Mouse (Mus musculus) retina, postnatal 1 day (tissue): ENCODE measurements around the gene Spink4.

Source experiments
- DNase-seq: peaks from one replicate; pipeline ENCODE4 v3.0.0-alpha.2; 2012

Gene Spink4

GRCm38 (mm10) chr4:40919785-40920184, at the start of gene Spink4:
TSS of gene Spink4 (plus strand) at chr4:40920052.
- DNase-seq: no peak

GRCm38 (mm10) chr4:40870206-40870605, 49.6 kb upstream of the Spink4 start:
- DNase-seq: no peak

DNA sequence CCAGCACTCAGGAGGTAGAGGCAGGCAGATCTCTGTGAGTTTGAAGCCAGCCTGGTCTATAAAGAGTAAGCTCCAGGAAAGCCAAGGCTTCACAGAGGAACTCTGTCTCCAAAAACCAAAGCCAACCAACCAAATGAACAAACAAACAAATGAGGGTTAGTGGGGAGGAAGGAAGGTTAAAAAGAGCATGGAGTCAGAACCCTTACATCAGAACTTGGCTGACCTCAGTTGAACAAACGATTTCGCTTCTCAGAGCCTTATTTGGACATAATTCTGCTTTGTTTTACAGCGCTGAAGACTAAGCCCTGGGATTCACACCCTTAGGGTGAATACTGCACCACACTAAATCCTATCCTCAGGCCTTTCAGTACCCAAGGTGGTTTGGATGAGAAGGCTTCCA, 47.7 kb upstream of the Spink4 start:
- no peak for DNase-seq

- no peak for DNase-seq
These were observed 46.5 kb upstream of the Spink4 start for GRCm38 (mm10) chr4:40873320-40873719.

GRCm38 (mm10) chr4:40874151-40874600, 45.7 kb upstream of the Spink4 start:
- DNase-seq: no peak

DNA sequence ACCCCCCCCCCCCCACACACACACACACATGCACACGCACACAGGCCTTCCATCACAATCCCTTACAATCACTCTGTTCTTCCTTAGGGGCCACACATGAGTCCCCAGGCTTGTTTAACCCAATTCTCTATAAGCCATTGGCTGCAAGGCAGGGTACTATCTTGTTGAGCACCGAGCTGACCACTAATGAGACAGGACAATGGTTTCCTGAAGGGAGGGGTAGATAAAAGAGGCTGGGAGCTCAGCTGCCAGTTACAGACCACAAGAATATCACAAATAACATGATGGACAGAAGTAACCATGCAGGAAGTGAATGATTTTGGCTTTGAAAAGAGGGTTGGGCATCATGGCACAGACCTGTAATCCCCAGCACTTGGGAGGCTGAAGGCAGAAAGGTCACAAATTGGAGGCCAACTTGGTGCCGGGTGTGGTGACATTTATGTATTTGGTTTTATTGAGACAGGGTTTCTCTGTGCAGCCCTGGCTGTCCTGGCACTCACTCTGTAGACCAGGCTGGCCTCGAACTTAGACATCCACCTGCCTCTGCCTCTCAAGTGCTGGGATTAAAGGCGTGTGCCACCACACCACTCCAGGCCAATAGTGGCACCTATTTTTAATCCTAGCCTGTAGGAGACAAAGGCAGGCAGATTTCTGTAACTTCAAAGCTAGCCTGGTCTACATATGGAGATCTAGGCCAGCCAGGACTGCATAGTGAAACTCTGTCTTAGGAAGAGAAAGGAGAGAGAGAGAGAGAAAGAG, 44.9 kb upstream of the Spink4 start:
- peak; percentile 19 for DNase-seq

GRCm38 (mm10) chr4:40875842-40876241, 44.0 kb upstream of the Spink4 start:
- no peak for DNase-seq

GRCm38 (mm10) chr4:40876814-40877371, 43.0 kb upstream of the Spink4 start:
- peak; percentile 21 for DNase-seq

GRCm38 (mm10) chr4:40877528-40877927, 42.3 kb upstream of the Spink4 start:
- no peak for DNase-seq

DNA sequence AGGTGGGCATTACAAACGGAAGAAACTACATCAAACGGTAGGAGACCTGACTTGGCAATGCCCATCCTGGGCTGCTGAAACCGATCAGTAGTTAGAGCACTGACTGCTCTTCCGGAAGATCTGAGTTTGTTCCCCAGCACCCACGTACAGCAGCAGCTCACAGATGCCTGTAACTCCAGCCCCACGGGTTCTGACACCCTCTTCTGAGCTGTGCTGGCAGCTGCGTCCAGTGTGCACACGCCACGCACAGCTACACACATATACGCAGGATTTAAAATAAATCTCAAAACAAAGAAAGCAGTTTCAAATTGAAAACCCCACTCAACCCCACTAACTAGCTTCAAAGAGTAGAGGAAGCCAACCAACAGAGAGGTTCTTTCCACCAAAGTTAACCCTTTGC, 36.7 kb upstream of the Spink4 start:
- DNase-seq: no peak

DNA sequence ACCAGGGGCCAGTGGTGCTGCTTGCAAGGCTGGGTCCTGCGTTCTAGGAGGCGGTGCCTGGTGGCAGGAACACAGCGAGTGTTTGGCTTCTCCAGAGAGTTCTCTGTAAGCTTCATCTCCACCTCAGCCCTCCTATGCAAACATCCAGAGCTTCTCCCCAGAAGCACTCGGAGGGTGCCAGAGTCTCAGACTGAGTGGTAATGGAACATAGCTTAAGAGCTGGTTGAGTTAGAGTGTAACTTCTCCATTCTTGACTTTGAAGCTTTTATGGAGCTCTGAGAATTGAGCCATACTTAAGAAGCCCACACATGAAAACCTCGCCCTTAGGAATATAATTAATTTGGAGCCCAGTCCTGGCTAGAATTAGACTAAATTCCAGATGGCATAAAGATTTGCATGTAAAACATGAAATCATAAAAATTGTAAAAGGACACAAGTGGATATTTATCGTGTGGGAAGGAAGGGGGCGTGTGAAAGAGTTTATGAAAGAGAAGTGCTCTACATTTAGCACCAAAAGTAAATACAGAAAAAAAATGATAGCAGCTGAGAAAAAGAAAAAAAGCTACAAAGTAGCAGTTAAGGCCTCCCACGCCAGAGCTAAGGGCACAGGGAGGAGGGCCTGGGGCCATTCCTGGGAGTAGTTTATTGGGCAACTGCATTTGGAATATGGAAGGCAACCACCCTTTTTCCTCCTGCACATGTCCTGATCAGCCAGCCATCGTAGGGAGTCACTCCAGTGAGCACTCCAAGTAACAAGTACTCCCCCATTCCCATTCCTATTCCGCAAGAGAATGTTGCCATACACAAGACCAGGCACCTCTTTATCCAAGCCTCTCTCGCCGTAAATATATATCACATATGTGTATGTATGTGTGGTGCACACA, 35.3 kb upstream of the Spink4 start:
- DNase-seq: no peak

- DNase-seq: no peak
These were observed 34.7 kb upstream of the Spink4 start for GRCm38 (mm10) chr4:40885166-40885525.

GRCm38 (mm10) chr4:40885883-40886282, 34.0 kb upstream of the Spink4 start:
- no peak for DNase-seq

GRCm38 (mm10) chr4:40888839-40889238, 31.0 kb upstream of the Spink4 start:
- DNase-seq: no peak

DNA sequence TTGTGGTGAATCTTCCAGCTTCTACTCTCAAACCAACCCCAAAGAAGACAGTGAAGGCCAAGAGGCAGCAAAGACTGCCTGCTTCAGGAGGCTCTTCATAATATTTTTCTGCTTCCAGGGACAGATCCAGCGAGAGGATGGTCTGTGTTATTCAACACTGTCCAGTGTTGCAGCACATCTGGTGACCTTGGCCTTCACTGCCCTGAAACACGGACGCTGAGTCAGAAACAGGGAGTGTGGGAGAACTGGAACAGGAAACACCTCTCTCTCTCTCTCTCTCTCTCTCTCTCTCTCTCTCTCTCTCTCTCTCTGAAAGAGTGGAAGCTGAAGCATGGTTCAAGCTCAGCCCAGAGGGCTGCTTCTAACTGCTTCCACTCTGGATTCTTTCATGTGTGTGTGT, 30.6 kb upstream of the Spink4 start:
- no peak for DNase-seq

DNA sequence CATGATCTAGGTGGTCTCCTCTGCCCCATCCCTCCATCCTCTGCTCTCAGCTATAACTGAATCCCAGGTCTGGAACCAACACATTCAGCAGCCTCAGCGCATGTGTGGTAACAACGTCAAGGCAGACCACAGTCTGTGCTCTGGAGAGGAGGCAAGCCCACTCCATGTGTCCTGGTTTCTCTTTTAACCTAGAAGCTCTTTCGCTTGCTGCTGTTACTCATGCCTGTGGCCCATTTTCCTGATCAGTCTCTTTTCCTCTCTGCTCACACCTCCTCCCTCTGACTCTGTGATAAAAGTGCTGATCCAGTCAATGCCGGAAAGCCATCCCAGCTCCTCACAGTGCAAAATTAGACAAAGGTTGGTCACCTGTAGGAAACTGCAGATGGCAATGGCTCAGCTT, 29.9 kb upstream of the Spink4 start:
- no peak for DNase-seq

DNA sequence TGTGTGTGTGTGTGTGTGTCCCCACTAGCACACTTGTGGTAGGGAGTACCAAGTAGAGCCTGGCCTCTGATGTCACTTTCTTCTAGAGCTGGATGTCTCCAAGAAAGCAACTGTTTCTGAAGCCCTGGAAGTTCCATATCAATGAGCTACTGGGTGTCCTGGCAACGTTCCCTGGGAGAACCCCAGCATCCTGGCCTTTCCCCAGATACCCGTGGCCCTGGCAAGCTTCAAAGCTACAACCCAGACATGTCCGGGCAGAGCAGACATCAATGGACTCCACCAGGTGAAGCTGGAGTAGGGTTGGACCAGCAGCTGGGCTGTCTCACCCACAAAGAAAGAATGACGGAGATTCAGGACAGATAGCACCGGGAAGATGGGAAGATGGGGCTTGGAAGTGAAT, 28.6 kb upstream of the Spink4 start:
- DNase-seq: no peak

- DNase-seq: no peak
These were observed 24.7 kb upstream of the Spink4 start for GRCm38 (mm10) chr4:40895118-40895517.

- DNase-seq: no peak
These were observed 24.2 kb upstream of the Spink4 start for GRCm38 (mm10) chr4:40895646-40896045.

- no peak for DNase-seq
These were observed 21.3 kb upstream of the Spink4 start for GRCm38 (mm10) chr4:40898476-40899044.

DNA sequence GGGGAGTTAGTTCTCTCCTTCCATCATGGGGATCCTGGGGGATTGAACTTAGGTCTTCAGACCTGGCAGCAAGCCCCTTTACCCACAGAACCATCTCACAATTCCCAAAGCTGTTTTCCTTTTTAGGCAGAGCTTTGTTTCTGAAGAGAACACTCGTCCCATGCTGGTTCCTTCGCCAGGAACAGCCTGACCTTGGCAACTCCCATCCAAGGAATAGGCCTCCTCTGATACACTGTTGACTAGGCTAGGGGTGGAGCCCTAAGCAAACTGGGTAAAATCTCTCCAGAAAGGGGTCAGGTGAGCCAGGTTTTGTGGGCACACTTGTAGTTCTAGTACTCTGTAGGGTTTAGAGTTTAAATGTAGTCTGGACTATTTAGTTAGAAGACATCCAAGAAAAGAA, 20.6 kb upstream of the Spink4 start:
- DNase-seq: no peak

DNA sequence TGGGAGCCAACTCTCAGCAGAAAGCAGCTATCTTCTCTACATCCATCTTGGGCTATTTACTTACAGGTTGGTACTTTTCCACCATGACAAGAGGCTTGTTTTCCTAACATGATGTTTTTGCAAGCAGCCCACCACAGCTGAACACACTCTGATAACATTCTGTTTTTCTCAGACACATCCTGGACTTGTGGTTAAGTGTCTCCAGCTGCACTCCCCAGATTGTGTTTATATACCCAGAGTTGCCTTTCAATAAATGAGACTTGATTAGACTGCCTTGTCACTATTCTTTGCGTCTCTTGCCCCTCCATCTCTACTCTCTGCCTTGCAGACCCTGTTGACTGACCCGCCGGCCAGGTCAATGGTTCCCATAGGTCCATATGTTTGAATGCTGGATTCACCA, 19.8 kb upstream of the Spink4 start:
- DNase-seq: no peak

DNA sequence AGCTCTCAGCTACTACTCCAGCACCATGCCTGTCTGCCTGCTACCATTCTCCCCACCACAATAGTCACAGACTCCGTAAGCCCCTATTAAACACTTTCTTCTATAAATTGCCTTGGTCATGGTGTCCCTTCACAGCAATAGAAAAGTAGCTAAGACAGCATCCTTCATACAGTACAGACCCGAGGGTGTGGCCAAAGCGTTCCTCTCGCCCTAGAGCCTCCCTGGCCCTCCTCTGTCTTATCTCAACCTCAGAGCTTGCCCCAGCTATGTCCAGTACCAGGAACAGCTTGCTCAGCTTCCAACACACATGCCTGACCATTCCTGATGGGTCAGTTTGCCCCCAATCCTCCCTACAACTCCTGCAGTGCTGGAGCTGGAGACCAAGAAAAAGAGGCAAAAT, 19.2 kb upstream of the Spink4 start:
- DNase-seq: no peak

DNA sequence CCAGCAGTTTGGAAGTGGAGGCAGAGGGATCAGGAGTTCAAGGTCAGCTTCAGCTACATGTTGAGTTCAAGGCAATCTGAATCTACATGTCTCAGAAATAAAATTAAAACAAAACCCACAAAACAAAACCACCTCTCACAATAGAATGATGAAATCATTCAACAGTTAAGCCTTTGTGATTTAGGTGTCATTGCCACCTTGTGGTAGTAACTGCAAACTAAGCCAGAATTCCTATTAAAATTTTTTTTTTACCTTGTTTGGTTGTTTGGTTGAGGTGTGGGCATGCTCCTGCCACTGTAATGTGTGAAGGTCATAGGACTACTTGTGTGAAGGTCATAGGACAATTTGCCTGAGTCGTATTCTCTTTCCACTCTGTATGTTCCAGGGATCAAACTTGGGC, 13.6 kb upstream of the Spink4 start:
- DNase-seq: peak; percentile 26
